Mouse (Mus musculus) liver, adult 2 months (tissue): ENCODE measurements around the gene Sobp.

Experiments used
- CTCF ChIP-seq: fragments of 200-500 bp; IDR thresholded peaks from 2 replicates; pipeline ENCODE4 v1.5.1; 2011; ENCODE audit warnings: low read depth, low read length, control low read depth
- POLR2A ChIP-seq: fragments of 200-500 bp; IDR thresholded peaks from 2 replicates; pipeline ENCODE4 v1.6.1; 2011; ENCODE audit warnings: low read length, control low read depth; ENCODE audit not compliant: insufficient read depth; ENCODE audit errors: extremely low read depth

- TF ChIP-seq CTCF (no peak), POLR2A (no peak)
Observed at GRCm38 (mm10) chr10:42988627-42989026, 185.7 kb downstream of the Sobp start.
